Mouse (Mus musculus): ENCODE measurements around the gene Trpc5. TPM values are rescaled to one million over a fixed set of nuclear protein-coding genes. Genes with fewer than 3 reads are reported as not detected.

The Trpc5 gene
- polyA plus RNA-seq (2012; fragmentation: generic; extraction: Trizol) = not detected

GRCm38 (mm10) chrX:144688142-144688206 lies at the start of gene Trpc5:
TSS of gene Trpc5 (minus strand) at chrX:144688180.

GRCm38 (mm10) chrX:144688207-144689118 lies 483 bp upstream of the Trpc5 start, which contains the start of gene Rtl4:
TSS of gene Rtl4 (plus strand) at chrX:144688907.

GRCm38 (mm10) chrX:144456281-144456680 lies 231.7 kb downstream of the Trpc5 start, which contains the start of gene Trpc5os:
TSS of gene Trpc5os (plus strand) at chrX:144456581.

Other genes starting within 250 kb of the Trpc5 start
- not detected for gene Trpc5os, start 231.6 kb downstream of the Trpc5 start, polyA plus RNA-seq (2012; fragmentation: generic; extraction: Trizol)
- gene Rtl4, start 727 bp upstream of the Trpc5 start, polyA plus RNA-seq (2012; fragmentation: generic; extraction: Trizol) = not detected